ENCODE assay signal across 7 mouse cellular contexts in the genomic region with DNA sequence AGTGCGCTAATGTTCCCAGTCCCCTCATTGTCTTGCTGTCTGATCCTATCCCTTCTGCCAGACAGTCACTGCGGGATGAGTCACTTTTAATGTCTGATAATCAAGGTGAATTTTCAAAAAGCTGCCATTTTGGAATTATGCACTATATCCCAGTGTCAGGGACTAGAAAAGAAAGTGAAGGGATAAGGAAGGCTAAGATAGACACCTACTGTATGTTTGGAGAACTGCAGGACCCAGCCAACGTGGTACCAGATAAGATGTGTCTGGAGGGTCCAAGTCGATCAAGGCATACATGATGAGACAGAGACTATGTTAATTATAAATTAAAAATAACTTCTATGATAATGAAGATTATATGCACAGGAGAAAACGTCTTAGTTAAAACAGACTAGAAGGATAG.
DNase-seq lines count a peak whose midpoint lies in the region; ATAC-seq lines count a peak whose summit lies in the region.

No protein-coding gene starts in this region.

- H3K4me3 ChIP-seq in intestine, embryonic 16.5 days (ENCODE audit: low read length), result no peak overlapping the region
- no peak overlapping the region for H3K4me3 ChIP-seq in limb, embryonic 11.5 days (ENCODE audit: low read depth, low read length)

- H3K9ac ChIP-seq in intestine, embryonic 16.5 days (ENCODE audit: low read depth, low read length), result no peak overlapping the region
- H3K9ac ChIP-seq in limb, embryonic 11.5 days (ENCODE audit: low read length), result no peak overlapping the region

- H3K9me3 ChIP-seq in intestine, embryonic 16.5 days (ENCODE audit: control insufficient read depth, low read length), result no peaks in the 10 kb centered on the region
- H3K9me3 ChIP-seq in limb, embryonic 11.5 days (ENCODE audit: control insufficient read depth, low read length), result no peaks in the 10 kb centered on the region

- no peaks in the 10 kb centered on the region for H3K36me3 ChIP-seq in intestine, embryonic 16.5 days (ENCODE audit: control insufficient read depth, insufficient read depth, low read length)
- H3K36me3 ChIP-seq in limb, embryonic 11.5 days (ENCODE audit: control insufficient read depth, insufficient read depth, low read length), result no peaks in the 10 kb centered on the region

- H3K4me1 ChIP-seq in intestine, embryonic 16.5 days (ENCODE audit: control insufficient read depth, insufficient read depth, low read length), result no peaks in the 10 kb centered on the region
- H3K4me1 ChIP-seq in limb, embryonic 11.5 days (ENCODE audit: control insufficient read depth, insufficient read depth, low read length), result peaks cover 4% of the 10 kb centered on the region; the same call in 1 of the 2 replicates

- H3K27ac ChIP-seq in intestine, embryonic 16.5 days (ENCODE audit: low read length), result no peak overlapping the region
- no peak overlapping the region for H3K27ac ChIP-seq in limb, embryonic 11.5 days (replicated peaks; ENCODE audit: low read depth, low read length)

- H3K4me2 ChIP-seq in intestine, embryonic 16.5 days (ENCODE audit: low read depth, low read length), result no peak overlapping the region
- no peak overlapping the region for H3K4me2 ChIP-seq in limb, embryonic 11.5 days (ENCODE audit: low read depth, severe bottlenecking)

- 36% methylated on average over 5 of the region's 5 CpGs for WGBS in intestine, embryonic 16.5 days
- 45% methylated on average over 5 of the region's 5 CpGs for WGBS in limb, embryonic 11.5 days

- H3K27me3 ChIP-seq in intestine, embryonic 16.5 days (replicated peaks; ENCODE audit: control insufficient read depth, insufficient read depth, low read length), result no peaks in the 10 kb centered on the region
- H3K27me3 ChIP-seq in limb, embryonic 11.5 days (ENCODE audit: control insufficient read depth, insufficient read depth, low read length), result no peaks in the 10 kb centered on the region

- 0 out of 2 replicates have a peak, but pooled peaks have one; percentile 39 for ATAC-seq in erythroid progenitor cell, adult 5-6 weeks (replicated peaks; ENCODE audit: low FRiP score, poor library complexity, severe bottlenecking)
- 0 out of 2 replicates have a peak, but pooled peaks have one; percentile 46 for ATAC-seq in intestine, embryonic 16.5 days
- no peak for ATAC-seq in limb, embryonic 11.5 days (ENCODE audit: insufficient number of reproducible peaks, low FRiP score, low TSS enrichment, low read depth)

- DNase-seq in MN1 (ENCODE audit: low spot score), result peak; percentile 85
- DNase-seq in adrenal gland, postnatal 25 days, result peak; percentile 8
- peak; percentile 67 for DNase-seq in limb, embryonic 11.5 days (ENCODE audit: low spot score)
- peak; percentile 80 for DNase-seq in right cerebral cortex, adult 18-20 months
- DNase-seq in thymus, adult 18-20 months, result no peak

Comparison
In these comparisons a context has a peak if more than half of its experiments do, and no peak if none do; other contexts are left out.
1. DNase-seq: peak in MN1 (single experiment), adrenal gland, postnatal 25 days (single experiment), limb, embryonic 11.5 days (single experiment) and right cerebral cortex, adult 18-20 months (single experiment); none in thymus, adult 18-20 months (0 of 2).